Mouse (Mus musculus) limb, embryonic 14.5 days (tissue): Measurements from ENCODE around the gene Ntrk2. TPM values are rescaled to one million over a fixed set of nuclear protein-coding genes. Genes with fewer than 3 reads are reported as not detected.

Experiments used
- ATAC-seq: fragments of 200-750 bp; cut with Nextera tagmentation; 2 replicates; pipeline ENCODE4 v1.8.0; 2017; ENCODE audit warnings: low read depth, moderate number of reproducible peaks, moderate TSS enrichment; ENCODE audit not compliant: low FRiP score
- DNase-seq: peaks from one replicate; pipeline ENCODE4 v3.0.0-alpha.2; 2015; ENCODE audit warnings: low spot score
- H3K27ac ChIP-seq: fragments of 300-500 bp; sonication (generic); replicated peaks from 2 replicates; pipeline ENCODE4 v1.5.1; 2014; ENCODE audit warnings: low read depth, mild to moderate bottlenecking, low read length, moderate library complexity, mixed read lengths
- H3K27me3 ChIP-seq: fragments of 300-500 bp; sonication (generic); 2 replicates; pipeline ENCODE4 v1.6.1; 2014; ENCODE audit warnings: low read length, mixed read lengths; ENCODE audit not compliant: control insufficient read depth, insufficient read depth
- H3K36me3 ChIP-seq: fragments of 300-500 bp; sonication (generic); 2 replicates; pipeline ENCODE4 v1.6.1; 2014; ENCODE audit warnings: mild to moderate bottlenecking, low read length, moderate library complexity, mixed read lengths; ENCODE audit not compliant: control insufficient read depth, insufficient read depth
- H3K4me1 ChIP-seq: fragments of 300-500 bp; sonication (generic); 2 replicates; pipeline ENCODE4 v1.6.1; 2014; ENCODE audit warnings: antibody characterized with exemption, low read length, mixed read lengths; ENCODE audit not compliant: control insufficient read depth, insufficient read depth
- H3K4me2 ChIP-seq: fragments of 300-500 bp; sonication (generic); replicated peaks from 2 replicates; pipeline ENCODE4 v1.6.1; 2014; ENCODE audit warnings: low read depth, mild to moderate bottlenecking, low read length, moderate library complexity; ENCODE audit not compliant: severe bottlenecking
- H3K4me3 ChIP-seq: fragments of 300-500 bp; sonication (generic); replicated peaks from 2 replicates; pipeline ENCODE4 v1.5.1; 2014; ENCODE audit warnings: low read length
- H3K9ac ChIP-seq: fragments of 300-500 bp; sonication (generic); 2 replicates; pipeline ENCODE4 v1.6.1; 2014; ENCODE audit warnings: mild to moderate bottlenecking, low read depth, low read length, moderate library complexity; ENCODE audit not compliant: severe bottlenecking
- H3K9me3 ChIP-seq: fragments of 300-500 bp; sonication (generic); 2 replicates; pipeline ENCODE4 v1.6.1; 2016; ENCODE audit warnings: low read length; ENCODE audit not compliant: control insufficient read depth
- POLR2A ChIP-seq: fragments of 200-500 bp; IDR thresholded peaks from 2 replicates; pipeline ENCODE4 v1.8.0; 2012; ENCODE audit warnings: inconsistent platforms, mild to moderate bottlenecking, moderate library complexity, borderline replicate concordance; ENCODE audit not compliant: insufficient read depth, insufficient read length; ENCODE audit errors: extremely low read depth
- WGBS: fragments of 180-500 bp; shearing (Covaris S2); extraction: QIAGEN DNeasy Blood & Tissue Kit; methylation state at CpG from one replicate; pipeline ENCODE4 v1.1.7; 2014; 5-methylcytosine and 5-hydroxymethylcytosine counted together
- polyA plus RNA-seq, 2 experiments: library from polyadenylated mRNA; depleted of rRNA in 1 of 2; stranded (reverse) in 1 of 2; unstranded in 1 of 2; fragments of >200 nt; fragmentation: Nextera tagmentation in 1 of 2; extraction: Ambion mirVana in 1 of 2; gene quantifications; 2 replicates each; pipeline versions ENCODE4 v1.2.1 to v1.2.3; 2012 to 2014

Gene Ntrk2
- polyA plus RNA-seq, 2 experiments: 15.8 to 18.2 TPM

DNA sequence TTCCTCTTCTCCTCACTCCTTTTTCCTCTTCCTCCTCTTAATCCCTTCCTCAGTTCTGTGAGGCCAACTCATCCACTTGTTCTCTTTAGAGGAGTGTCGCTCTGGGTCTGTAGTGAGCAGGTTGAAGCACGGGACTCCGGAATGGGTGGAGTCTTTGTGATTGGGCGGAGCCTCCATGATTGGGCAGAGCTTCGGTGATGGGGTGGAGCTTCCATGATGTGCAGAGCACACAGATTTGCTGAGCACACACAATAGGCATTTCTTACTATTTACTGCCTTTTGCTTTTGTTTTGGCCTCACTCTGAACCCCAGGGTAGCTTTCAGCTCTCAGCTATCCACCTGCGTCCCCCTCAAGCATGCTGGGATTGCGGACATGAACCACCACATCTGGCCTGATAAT lies 134.4 kb downstream of the Ntrk2 start:
- H3K9me3 ChIP-seq: no peaks in the 10 kb centered on the region
- no peak overlapping the region for H3K4me3 ChIP-seq
- H3K36me3 ChIP-seq: no peaks in the 10 kb centered on the region
- no peak for ATAC-seq
- 53% methylated on average over 7 of the region's 7 CpGs for WGBS
- no peak overlapping the region for H3K9ac ChIP-seq
- DNase-seq: no peak
- TF ChIP-seq POLR2A: no peak
- no peak overlapping the region for H3K27ac ChIP-seq
- H3K27me3 ChIP-seq: no peaks in the 10 kb centered on the region
- no peaks in the 10 kb centered on the region; the same call in 1 of the 2 replicates for H3K4me1 ChIP-seq
- H3K4me2 ChIP-seq: no peak overlapping the region

DNA sequence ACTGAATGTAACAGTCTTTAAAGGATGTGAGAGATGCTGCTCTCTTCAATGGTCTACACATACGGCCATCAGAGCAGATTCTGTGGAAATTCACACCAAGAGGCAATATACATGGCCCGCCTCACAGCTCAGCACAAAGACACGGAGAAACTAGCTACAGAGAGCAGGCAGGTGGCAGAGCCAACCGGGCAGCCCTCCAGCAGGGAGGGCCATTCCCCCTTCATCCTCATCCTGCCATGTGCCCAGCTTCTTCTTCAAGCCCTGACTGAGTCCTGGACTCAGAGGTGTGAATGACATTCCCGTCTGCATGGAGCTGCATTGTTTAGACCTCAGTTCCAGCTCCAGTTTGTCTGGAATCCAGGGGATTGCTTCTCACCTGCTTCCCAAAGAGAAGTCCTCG lies 139.4 kb downstream of the Ntrk2 start:
- Histone ChIP-seq H3K4me2 (no peak overlapping the region), H3K9ac (no peak overlapping the region), H3K9me3 (no peaks in the 10 kb centered on the region), H3K4me1 (no peaks in the 10 kb centered on the region), H3K4me3 (no peak overlapping the region), H3K27me3 (no peaks in the 10 kb centered on the region), H3K36me3 (no peaks in the 10 kb centered on the region), H3K27ac (no peak overlapping the region)
- no peak for DNase-seq
- no peak for ATAC-seq
- no peak for TF ChIP-seq POLR2A
- WGBS: 45% methylated on average over 6 of the region's 6 CpGs

DNA sequence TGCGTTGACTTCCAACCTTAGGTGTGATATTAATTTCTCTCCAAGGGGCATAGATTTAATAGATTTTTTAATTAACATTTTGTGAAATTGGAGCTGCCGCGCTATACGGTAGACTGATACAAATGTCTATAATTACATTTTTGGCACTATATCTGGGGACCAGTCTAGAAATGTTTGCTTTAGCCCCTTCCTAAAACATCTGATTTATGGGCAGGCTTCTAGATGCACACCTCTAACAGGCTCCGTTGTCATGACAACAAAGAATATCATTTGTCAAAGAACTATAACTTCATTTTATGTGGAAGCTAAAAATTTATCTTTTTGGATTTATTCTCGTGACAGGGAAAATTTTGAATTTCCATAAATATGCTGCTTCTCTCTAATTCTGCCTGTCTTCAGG lies 140.2 kb downstream of the Ntrk2 start:
- ATAC-seq: no peak
- DNase-seq: no peak
- Histone ChIP-seq H3K27me3 (no peaks in the 10 kb centered on the region), H3K4me2 (no peak overlapping the region), H3K9ac (no peak overlapping the region), H3K9me3 (no peaks in the 10 kb centered on the region), H3K36me3 (no peaks in the 10 kb centered on the region), H3K4me3 (no peak overlapping the region), H3K4me1 (no peaks in the 10 kb centered on the region), H3K27ac (no peak overlapping the region)
- whole genome bisulfite sequencing: 73% methylated on average over 6 of the region's 6 CpGs
- no peak for TF ChIP-seq POLR2A

DNA sequence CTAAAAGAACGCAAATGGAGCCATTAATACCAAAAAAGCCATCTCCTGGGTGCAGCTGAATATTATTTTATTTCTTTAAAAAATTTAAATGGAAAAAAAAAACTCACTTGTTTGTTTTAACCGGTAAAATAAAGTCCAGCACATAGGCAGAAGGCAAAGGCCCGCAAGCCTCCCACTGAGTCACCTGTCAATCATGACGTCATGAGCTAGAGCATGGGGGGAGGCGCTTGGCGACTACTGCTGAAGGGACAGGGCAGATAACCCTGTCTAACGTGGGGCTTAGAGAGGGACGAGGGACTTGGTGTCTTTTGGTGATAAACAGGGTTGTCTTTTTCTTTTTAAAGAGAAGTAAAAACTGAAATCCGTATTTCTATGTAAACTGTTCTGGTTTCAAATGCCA lies 140.7 kb downstream of the Ntrk2 start:
- Histone ChIP-seq H3K36me3 (no peaks in the 10 kb centered on the region), H3K9me3 (no peaks in the 10 kb centered on the region), H3K27me3 (no peaks in the 10 kb centered on the region), H3K4me1 (no peaks in the 10 kb centered on the region), H3K27ac (no peak overlapping the region), H3K4me2 (no peak overlapping the region), H3K9ac (no peak overlapping the region), H3K4me3 (no peak overlapping the region)
- no peak for TF ChIP-seq POLR2A
- DNase-seq: no peak
- no peak for ATAC-seq
- WGBS: 66% methylated on average over 9 of the region's 9 CpGs

DNA sequence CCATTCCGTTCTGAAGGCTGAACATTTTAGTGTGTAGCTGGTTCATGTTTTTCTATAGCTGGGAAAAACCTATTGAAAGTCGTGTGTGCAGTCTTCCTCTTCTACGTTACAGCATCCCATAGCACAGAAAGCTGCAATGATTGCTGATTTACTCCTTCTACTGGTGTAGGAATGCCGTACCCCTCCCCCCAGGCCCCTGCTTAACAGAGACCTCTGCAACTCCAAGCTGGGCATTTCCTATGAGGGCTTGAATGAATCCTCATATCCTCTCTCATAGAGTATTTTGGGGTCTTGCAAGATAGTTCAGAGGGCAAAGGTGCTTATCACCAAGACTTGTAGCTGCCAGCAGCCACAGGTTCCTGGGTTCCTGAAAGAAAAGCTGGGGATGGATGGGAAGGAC lies 148.0 kb downstream of the Ntrk2 start:
- no peak for TF ChIP-seq POLR2A
- H3K4me1 ChIP-seq: no peaks in the 10 kb centered on the region; the same call in 1 of the 2 replicates
- 30% methylated on average over 4 of the region's 4 CpGs for WGBS
- no peak overlapping the region for H3K27ac ChIP-seq
- no peak overlapping the region for H3K4me2 ChIP-seq
- DNase-seq: no peak
- H3K9me3 ChIP-seq: no peaks in the 10 kb centered on the region
- no peaks in the 10 kb centered on the region for H3K27me3 ChIP-seq
- H3K9ac ChIP-seq: no peak overlapping the region
- ATAC-seq: no peak
- no peak overlapping the region for H3K4me3 ChIP-seq
- H3K36me3 ChIP-seq: no peaks in the 10 kb centered on the region

DNA sequence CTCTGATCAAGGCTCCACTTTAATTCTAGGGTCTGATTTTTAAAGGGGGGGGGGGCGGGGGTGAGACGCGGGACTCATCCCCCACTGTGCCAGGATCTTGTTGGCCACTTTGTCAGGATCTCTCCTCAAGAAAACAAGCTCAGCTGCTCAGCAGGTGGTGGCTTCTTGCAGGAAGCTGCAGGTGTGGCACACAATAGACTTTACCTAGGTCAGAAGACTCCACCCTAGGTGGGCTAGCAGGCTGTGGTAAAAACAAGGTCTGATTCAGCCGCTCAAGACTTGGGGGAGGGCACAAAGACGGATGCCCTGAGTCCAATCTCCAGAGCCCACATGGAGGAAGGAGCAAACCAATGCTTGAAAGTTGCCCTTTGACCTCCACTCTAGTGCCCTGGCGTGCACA lies 148.4 kb downstream of the Ntrk2 start:
- no peak overlapping the region for H3K4me3 ChIP-seq
- H3K27me3 ChIP-seq: no peaks in the 10 kb centered on the region
- no peak for DNase-seq
- no peak overlapping the region for H3K4me2 ChIP-seq
- 14% methylated on average over 6 of the region's 6 CpGs for WGBS
- no peak for TF ChIP-seq POLR2A
- no peak overlapping the region for H3K9ac ChIP-seq
- no peak overlapping the region for H3K27ac ChIP-seq
- no peaks in the 10 kb centered on the region; the same call in 1 of the 2 replicates for H3K4me1 ChIP-seq
- H3K9me3 ChIP-seq: no peaks in the 10 kb centered on the region
- H3K36me3 ChIP-seq: no peaks in the 10 kb centered on the region
- ATAC-seq: no peak
